ENCODE assay signal across 11 mouse cellular contexts in the genomic region with DNA sequence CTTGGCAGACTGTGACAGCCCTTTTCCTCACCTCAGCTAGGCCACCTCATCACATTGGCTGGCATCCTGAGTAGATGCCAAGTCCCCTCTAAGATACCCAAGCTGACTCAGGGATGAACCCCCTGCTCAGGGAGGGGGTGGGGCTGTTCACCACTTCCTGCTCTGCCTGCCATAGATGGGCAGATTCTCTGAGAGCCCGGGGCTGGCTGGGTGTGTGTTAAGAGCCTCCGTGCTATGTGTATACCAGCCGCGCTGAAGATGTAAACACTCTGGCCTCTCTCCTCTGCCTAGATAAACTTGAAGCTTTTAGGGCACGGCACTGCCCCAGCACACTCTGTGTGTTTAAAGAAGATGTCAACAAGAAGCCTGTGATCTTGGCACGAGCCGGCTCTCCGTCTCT. TPM values are rescaled to one million over a fixed set of nuclear protein-coding genes. Genes with fewer than 3 reads are reported as not detected.
DNase-seq lines count a peak whose midpoint lies in the region; ATAC-seq and TF ChIP-seq lines count a peak whose summit lies in the region.
"Had no signal": no experiment of that assay in that cellular context is flagged by ENCODE, and none has a peak within 500 bp of the region (broad histone marks: within the 10 kb centered on the region; RNA-seq: fewer than 3 reads in every experiment).

No protein-coding gene starts in this region.

- intact Hi-C loops in left cerebral cortex, postnatal 14 days (cut with DNase I), result no loop called here

- no peak overlapping the region for H3K4me3 ChIP-seq in midbrain, postnatal 0 days (ENCODE audit: low read depth, low read length)
- no peak overlapping the region for H3K4me3 ChIP-seq in midbrain, embryonic 13.5 days (replicated peaks)
- H3K4me3 ChIP-seq in intestine, embryonic 15.5 days (replicated peaks), result no peak overlapping the region
- no peak overlapping the region for H3K4me3 ChIP-seq in kidney, embryonic 14.5 days (ENCODE audit: low read length)
- H3K4me3 ChIP-seq: forebrain, embryonic 13.5 days had no signal

- no peak overlapping the region for H3K9ac ChIP-seq in midbrain, postnatal 0 days (replicated peaks; ENCODE audit: low read length, poor library complexity, severe bottlenecking)
- H3K9ac ChIP-seq in midbrain, embryonic 13.5 days (replicated peaks), result no peak overlapping the region
- H3K9ac ChIP-seq in intestine, embryonic 15.5 days, result no peak overlapping the region
- H3K9ac ChIP-seq in kidney, embryonic 14.5 days (ENCODE audit: low read depth, low read length), result no peak overlapping the region
- H3K9ac ChIP-seq: forebrain, embryonic 13.5 days had no signal

- 60% methylated on average over 8 of the region's 8 CpGs for WGBS in midbrain, postnatal 0 days
- 62% methylated on average over 8 of the region's 8 CpGs for WGBS in midbrain, embryonic 13.5 days
- WGBS in intestine, embryonic 15.5 days, result 9% methylated on average over 8 of the region's 8 CpGs
- 30% methylated on average over 8 of the region's 8 CpGs for WGBS in kidney, embryonic 14.5 days

- no peaks in the 10 kb centered on the region for H3K27me3 ChIP-seq in midbrain, postnatal 0 days (ENCODE audit: insufficient read depth, low read length)
- no peaks in the 10 kb centered on the region for H3K27me3 ChIP-seq in midbrain, embryonic 13.5 days
- no peaks in the 10 kb centered on the region for H3K27me3 ChIP-seq in intestine, embryonic 15.5 days (replicated peaks)
- no peaks in the 10 kb centered on the region for H3K27me3 ChIP-seq in kidney, embryonic 14.5 days (ENCODE audit: control insufficient read depth, insufficient read depth, low read length)
- H3K27me3 ChIP-seq: forebrain, embryonic 13.5 days had no signal

- peak; percentile 7 for DNase-seq in midbrain, postnatal 0 days (ENCODE audit: low spot score)
- peak; percentile 24 to 36 for DNase-seq in natural killer cell, adult 2 months (ENCODE audit: low spot score in 2 of 2)
- DNase-seq in layer of hippocampus, postnatal 10 days (ENCODE audit: low spot score in 2 of 2), result no peak
- DNase-seq in left cerebral cortex, postnatal 14 days (ENCODE audit: low spot score in 2 of 2), result no peak
- DNase-seq: cerebellum, postnatal 25 days had no signal

- H3K9me3 ChIP-seq in midbrain, postnatal 0 days (ENCODE audit: low read length), result no peaks in the 10 kb centered on the region
- H3K9me3 ChIP-seq in midbrain, embryonic 13.5 days, result no peaks in the 10 kb centered on the region
- no peaks in the 10 kb centered on the region for H3K9me3 ChIP-seq in intestine, embryonic 15.5 days
- no peaks in the 10 kb centered on the region for H3K9me3 ChIP-seq in kidney, embryonic 14.5 days (ENCODE audit: control insufficient read depth, low read length)
- H3K9me3 ChIP-seq: forebrain, embryonic 13.5 days had no signal

- no peak overlapping the region for H3K27ac ChIP-seq in midbrain, postnatal 0 days (ENCODE audit: low read depth, low read length)
- H3K27ac ChIP-seq in midbrain, embryonic 13.5 days, result no peak overlapping the region
- peak overlapping the region; percentile 62 for H3K27ac ChIP-seq in intestine, embryonic 15.5 days
- H3K27ac ChIP-seq in kidney, embryonic 14.5 days (ENCODE audit: low read depth, low read length), result no peak overlapping the region
- H3K27ac ChIP-seq: forebrain, embryonic 13.5 days had no signal

- no peak for TF ChIP-seq CTCF in midbrain, postnatal 0 days (IDR thresholded peaks at IDR 0.05)

- H3K36me3 ChIP-seq in midbrain, postnatal 0 days (ENCODE audit: insufficient read depth, low read length), result no peaks in the 10 kb centered on the region
- H3K36me3 ChIP-seq in midbrain, embryonic 13.5 days, result no peaks in the 10 kb centered on the region
- no peaks in the 10 kb centered on the region for H3K36me3 ChIP-seq in intestine, embryonic 15.5 days
- H3K36me3 ChIP-seq in kidney, embryonic 14.5 days (ENCODE audit: control insufficient read depth, insufficient read depth, low read length), result no peaks in the 10 kb centered on the region

- H3K4me2 ChIP-seq in midbrain, postnatal 0 days (ENCODE audit: low read depth, low read length, poor library complexity, severe bottlenecking), result no peak overlapping the region
- no peak overlapping the region for H3K4me2 ChIP-seq in midbrain, embryonic 13.5 days (replicated peaks)
- H3K4me2 ChIP-seq in intestine, embryonic 15.5 days (replicated peaks), result no peak overlapping the region; the same call in 1 of the 2 replicates
- H3K4me2 ChIP-seq in kidney, embryonic 14.5 days (replicated peaks; ENCODE audit: low read depth, low read length), result no peak overlapping the region
- H3K4me2 ChIP-seq: forebrain, embryonic 13.5 days; heart, embryonic 11.5 days had no signal

- ATAC-seq in midbrain, postnatal 0 days (ENCODE audit: low FRiP score), result no peak
- no peak for ATAC-seq in midbrain, embryonic 13.5 days
- ATAC-seq in intestine, embryonic 15.5 days, result peak; percentile 69
- ATAC-seq in kidney, embryonic 14.5 days (ENCODE audit: low FRiP score, low TSS enrichment), result no peak
- ATAC-seq: forebrain, embryonic 13.5 days had no signal

- no peaks in the 10 kb centered on the region for H3K4me1 ChIP-seq in midbrain, postnatal 0 days (ENCODE audit: insufficient read depth, low read length)
- H3K4me1 ChIP-seq in midbrain, embryonic 13.5 days (replicated peaks), result no peaks in the 10 kb centered on the region; the same call in 1 of the 2 replicates
- H3K4me1 ChIP-seq in intestine, embryonic 15.5 days (replicated peaks), result peaks cover 11% of the 10 kb centered on the region
- H3K4me1 ChIP-seq in kidney, embryonic 14.5 days (ENCODE audit: control insufficient read depth, insufficient read depth, low read length), result peaks cover 6% of the 10 kb centered on the region; the same call in 1 of the 2 replicates
- H3K4me1 ChIP-seq: forebrain, embryonic 13.5 days had no signal

RNA-seq across cellular contexts. Expression of a gene that starts 4.4 kb away (rescaled TPM):
- total RNA-seq in midbrain, postnatal 0 days (2014; rRNA removed), result not detected in 2 replicates
- polyA plus RNA-seq in midbrain, postnatal 0 days (2015; fragmentation: Nextera tagmentation; extraction: Ambion mirVana), result 0.06 TPM in 1 of 2 replicates, not detected in the other
- polyA plus RNA-seq in midbrain, embryonic 13.5 days (2015; fragmentation: Nextera tagmentation; extraction: Ambion mirVana), result not detected in 2 replicates
- 0.44 and 0.72 TPM in 2 replicates for polyA plus RNA-seq in intestine, embryonic 15.5 days (2015; fragmentation: Nextera tagmentation; extraction: Ambion mirVana)
- under 1 TPM in 1 of 2 experiments, not detected in 1; 0.25 TPM for total RNA-seq in layer of hippocampus, postnatal 10 days (2021)
- polyA plus RNA-seq in kidney, embryonic 14.5 days (2014; fragmentation: Nextera tagmentation; extraction: Ambion mirVana), result not detected in 2 replicates
- total RNA-seq in left cerebral cortex, postnatal 14 days (2021), result under 1 TPM; 0.15 to 0.19 TPM
- polyA plus RNA-seq: forebrain, embryonic 13.5 days; heart, embryonic 11.5 days; kidney, adult 2 months had no signal

RNA-seq across cellular contexts. Expression of a gene that starts 16.8 kb away (rescaled TPM):
- total RNA-seq in midbrain, postnatal 0 days (2014; rRNA removed), result 13.8 and 20.2 TPM in 2 replicates
- polyA plus RNA-seq in midbrain, postnatal 0 days (2015; fragmentation: Nextera tagmentation; extraction: Ambion mirVana), result 17.0 and 19.0 TPM in 2 replicates
- 15.0 and 18.7 TPM in 2 replicates for polyA plus RNA-seq in midbrain, embryonic 13.5 days (2015; fragmentation: Nextera tagmentation; extraction: Ambion mirVana)
- 57.0 and 66.9 TPM in 2 replicates for polyA plus RNA-seq in intestine, embryonic 15.5 days (2015; fragmentation: Nextera tagmentation; extraction: Ambion mirVana)
- 1 to 10 TPM; 7.9 to 9.0 TPM for total RNA-seq in layer of hippocampus, postnatal 10 days (2021)
- 31.4 and 36.0 TPM in 2 replicates for polyA plus RNA-seq in kidney, embryonic 14.5 days (2014; fragmentation: Nextera tagmentation; extraction: Ambion mirVana)
- total RNA-seq in left cerebral cortex, postnatal 14 days (2021), result 1 to 10 TPM; 8.4 to 8.7 TPM

Comparison
In these comparisons a context has a peak if more than half of its experiments do, and no peak if none do; other contexts are left out.
1. DNase-seq: peak in midbrain, postnatal 0 days (single experiment) and natural killer cell, adult 2 months (2 of 2); none in layer of hippocampus, postnatal 10 days (0 of 2) and left cerebral cortex, postnatal 14 days (0 of 2).